Mouse (Mus musculus) monocyte, adult 5-6 weeks (primary cell): ENCODE data around the gene Rnf220. TPM values are rescaled to one million over a fixed set of nuclear protein-coding genes. Genes with fewer than 3 reads are reported as not detected.

Experiments used
- ATAC-seq: fragments of 153-309, 156-312 bp; replicated peaks from 2 replicates; pipeline ENCODE4 v1.8.0; 2017; ENCODE audit warnings: mild to moderate bottlenecking; ENCODE audit not compliant: low TSS enrichment, insufficient number of reproducible peaks, severe bottlenecking, poor library complexity, low FRiP score
- total RNA-seq: library from RNA; stranded (forward); fragments of 200-1000, 200-491, 200-594 nt; gene quantifications from 3 replicates; pipeline ENCODE4 v1.2.3, GENCODE M21; 2017

The Rnf220 gene
- total RNA-seq, 1 experiment from 2014 or later: 106 TPM

DNA sequence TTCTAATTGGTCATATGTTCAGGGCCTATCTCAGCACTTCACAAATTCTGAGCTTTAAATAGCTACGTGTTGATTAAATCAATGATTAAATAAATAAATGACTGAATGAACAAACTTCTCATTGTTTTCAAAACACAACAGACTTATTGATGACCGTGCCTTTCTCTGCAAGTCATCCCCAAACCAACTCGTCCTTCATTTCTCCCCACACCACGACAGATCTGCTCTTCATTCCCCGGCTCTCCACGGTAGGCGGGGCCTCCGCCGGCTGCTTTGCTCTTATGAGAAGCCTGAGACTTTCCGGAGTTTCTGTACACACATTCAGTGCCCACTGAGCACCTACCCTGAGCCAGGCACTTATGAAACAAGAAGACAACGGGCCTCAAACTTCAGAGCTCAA, 99.7 kb downstream of the Rnf220 start:
- no peak for ATAC-seq

DNA sequence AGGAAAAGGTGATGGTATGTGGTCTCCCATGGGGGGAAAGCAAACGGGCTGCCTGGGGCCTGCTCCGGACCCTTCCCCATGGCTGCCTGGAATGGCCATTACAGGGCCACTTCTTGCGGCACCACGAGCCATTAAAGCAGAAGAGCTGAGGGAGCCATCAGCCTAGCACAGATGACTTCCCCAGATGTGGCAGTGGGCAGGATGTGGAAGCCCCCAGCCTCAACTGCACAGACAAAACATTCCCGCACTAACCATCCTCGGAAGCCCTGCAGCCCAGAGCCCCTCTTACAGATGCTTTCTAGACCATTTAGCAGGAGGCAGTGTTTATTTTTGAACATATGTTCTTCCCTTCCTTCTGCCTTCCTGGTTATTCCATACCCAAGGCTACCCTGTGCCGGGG, 103.8 kb downstream of the Rnf220 start:
- no peak for ATAC-seq

DNA sequence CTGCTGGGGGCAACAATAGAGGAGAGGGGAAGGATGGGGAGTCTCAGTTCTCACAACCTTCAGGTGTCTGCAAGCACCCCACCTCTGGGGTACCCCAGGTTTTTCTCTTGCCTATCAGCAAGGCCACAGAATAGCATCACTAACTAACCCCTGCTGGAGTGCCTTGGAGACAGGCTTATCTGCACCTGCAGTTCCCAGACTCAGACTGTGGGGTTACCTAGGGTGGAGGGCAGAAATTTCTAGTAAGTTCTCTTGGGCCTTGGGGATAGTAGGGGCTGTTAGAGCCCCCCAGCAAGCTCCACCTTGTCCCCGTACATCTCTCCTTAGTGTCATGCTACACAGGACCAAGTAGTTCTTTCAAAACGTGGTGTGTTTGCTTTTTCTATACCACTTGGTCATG, 104.5 kb downstream of the Rnf220 start:
- ATAC-seq: no peak

DNA sequence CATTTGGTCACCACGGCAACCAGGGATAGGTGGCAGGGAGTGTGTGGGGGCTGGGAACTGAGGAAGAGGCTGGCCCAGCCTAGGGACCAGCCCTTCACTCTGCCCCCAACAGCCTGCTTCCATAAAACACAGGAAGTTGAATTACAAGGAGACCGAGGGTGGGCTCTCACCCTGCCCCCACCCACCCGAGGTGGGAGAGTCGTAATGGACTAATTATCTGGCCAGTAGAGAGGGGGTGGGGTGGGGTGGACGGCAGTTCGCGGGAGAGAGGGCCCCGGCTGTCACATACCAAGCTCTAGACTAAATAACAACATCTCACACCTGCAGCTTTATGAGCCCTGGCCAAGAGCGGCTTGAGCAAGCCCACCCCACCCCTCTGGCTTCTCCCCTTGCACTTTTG, 104.9 kb downstream of the Rnf220 start:
- no peak for ATAC-seq

DNA sequence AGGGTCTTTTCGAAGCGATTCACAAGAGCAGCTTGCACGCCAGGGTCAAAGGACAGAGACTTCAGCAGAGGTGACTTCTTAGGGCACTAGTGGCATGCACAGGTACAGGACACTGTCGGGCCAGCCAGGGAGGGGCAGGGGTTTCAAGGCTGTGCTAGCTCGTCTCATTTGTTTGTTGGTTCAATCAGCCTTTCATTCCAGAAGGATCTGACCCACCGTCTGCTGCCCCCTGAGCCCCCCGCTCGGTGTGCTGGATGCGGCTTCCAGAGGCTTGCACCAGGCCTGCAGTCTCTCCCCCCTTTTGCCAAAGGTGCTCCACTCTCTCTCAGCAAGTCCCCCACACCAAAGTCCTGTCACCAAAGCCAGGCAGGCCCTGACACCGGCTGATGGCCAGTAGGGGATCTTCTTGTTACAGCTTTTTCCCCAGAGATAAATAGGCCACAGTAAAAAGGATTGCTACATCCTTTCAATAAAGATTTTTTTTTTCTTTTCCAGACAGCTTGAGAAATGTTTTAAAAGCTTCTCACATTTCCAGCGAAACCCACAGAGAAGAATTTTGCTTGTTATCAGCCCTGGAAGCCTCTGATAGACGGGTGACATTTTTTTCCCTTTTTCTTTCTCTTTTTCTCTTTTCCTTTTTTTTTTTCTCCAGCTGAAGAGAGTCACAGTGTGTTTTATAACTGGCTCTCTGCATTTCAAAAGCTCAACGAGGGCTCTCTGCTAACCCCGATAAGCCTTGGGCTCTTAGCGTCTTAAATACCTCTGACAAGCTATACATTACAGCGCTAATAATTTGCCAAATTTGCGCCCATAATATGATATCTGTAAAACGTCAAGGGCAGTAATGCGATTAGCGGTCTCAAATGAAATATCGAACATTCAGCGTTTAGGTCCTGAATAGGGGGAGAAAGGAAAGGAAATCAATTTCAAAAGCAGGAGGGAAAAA, 105.7 kb downstream of the Rnf220 start:
- no peak for ATAC-seq

DNA sequence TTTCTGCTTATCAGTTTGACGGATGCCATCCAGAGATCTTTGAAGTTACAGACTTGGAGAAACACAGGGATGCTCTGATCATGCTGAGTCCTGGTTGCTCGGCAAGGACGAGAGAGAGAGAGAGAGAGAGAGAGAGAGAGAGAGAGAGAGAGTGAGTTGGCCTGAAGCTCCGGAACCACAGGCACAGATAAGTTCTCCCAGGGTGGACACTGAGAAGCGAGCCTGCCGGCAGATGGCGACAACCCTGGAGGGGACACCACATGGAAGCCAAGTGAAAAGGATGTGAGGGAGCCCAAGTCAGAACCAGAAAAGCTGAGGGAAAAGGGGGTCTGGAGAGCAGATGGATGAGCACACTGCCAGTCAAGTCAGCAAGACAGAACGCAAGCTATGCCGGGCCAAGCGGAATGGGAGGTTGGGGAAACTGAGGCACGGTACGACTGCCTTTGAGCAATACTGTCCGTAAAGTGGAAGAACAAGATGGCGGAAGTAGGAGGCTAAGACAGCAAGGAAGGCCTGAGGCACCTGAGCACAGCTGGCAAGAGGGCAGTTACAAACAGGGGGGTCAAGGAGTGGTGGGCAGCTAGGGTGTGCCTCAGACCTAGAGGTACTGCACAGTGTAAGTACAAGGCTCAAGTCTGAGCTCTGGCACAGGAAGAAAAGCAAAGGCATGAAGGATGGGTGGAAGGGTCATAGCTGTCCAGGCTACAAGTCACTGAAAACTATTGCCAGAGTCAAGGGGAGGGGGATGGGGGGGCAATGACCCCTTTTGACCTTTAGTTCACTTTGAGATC, 107.4 kb downstream of the Rnf220 start:
- ATAC-seq: no peak

DNA sequence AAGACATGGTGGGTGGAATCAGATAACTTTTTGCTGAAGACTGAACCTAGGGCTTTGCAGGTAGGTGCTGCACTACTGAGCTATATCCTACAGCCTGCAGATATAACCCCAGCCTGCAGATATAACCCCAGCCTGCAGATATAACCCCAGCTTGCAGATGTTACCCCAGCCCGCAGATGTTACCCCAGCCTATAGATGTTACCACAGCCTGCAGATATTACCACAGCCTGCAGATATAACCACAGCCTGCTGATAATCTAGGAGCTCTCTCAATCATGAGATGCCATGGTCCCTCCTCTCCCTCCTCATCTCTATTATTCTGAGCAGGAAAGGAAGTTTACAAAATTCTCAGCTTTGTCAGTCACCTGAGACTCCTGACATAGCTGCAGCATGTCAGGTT, 111.6 kb downstream of the Rnf220 start:
- no peak for ATAC-seq

DNA sequence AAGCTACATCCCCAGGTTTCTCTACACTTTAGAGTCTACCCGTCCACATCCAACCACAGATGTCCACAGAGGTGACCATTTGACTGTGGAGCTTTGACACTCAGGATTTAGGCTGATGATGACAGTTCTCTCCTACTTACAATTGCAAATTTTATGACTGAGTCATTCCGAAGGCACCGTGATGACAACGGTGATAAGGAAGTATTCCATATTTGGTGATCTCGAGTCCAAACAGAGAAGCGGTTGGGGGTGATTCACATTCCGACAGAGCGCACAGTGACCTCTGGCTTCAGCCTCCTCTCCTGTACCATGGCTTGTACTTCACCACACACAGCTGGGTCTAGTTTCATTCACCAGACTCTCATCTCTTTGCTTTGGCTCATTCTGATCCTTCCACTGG, 115.0 kb downstream of the Rnf220 start:
- no peak for ATAC-seq

DNA sequence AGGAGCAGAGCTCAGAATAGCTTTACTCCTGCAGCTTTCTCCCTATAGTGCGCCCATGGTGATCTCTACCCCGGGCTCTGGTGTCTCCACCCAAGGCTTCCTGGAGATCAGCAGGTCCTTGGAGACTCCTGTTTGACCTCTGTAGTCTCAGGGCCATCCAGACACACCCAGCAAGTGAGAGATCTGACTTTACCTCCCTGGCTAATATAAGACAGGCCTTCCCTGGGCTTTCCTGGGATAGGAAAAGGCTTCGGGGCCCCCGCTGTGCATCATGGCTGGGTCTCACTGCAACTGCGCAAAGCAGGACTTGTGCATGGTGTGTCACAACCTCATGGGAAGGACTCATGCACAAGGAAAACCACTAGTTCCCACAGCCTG, 116.3 kb downstream of the Rnf220 start:
- no peak for ATAC-seq

DNA sequence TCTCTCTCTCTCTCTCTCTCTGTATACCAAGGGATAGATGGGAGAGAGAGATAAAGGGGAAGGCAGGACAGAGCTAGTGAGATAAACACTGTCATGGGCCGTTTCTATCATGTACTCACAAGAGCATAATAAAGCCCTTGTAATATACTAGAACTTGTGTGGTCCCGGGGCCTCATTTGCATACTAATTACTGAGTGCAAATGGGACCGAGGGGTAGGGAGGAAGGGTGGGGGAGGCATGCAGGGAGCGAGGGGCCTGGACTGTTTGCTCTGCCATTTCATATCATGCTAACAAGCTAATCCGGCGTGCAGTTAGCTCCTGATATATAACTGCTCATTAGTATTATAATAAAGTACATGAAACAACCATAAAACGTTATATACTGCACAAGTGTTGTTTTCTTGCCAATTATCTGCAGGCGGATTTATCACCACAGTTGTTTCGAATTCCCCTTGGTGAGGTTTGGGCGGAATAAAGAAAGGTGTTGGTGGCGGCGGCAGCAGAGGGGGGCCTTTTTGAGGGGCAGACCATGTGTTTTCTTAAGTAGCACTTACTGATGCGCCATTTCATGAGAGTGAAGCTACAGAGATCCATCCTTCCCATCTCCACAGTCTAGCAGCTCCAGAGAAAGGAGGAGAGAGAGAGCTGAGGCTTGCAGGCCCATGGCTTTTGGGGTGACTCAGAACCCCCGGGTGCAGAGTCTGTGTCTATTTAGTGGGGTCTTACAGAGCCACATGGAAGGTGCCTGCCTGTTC, 116.9 kb downstream of the Rnf220 start:
- ATAC-seq: no peak

DNA sequence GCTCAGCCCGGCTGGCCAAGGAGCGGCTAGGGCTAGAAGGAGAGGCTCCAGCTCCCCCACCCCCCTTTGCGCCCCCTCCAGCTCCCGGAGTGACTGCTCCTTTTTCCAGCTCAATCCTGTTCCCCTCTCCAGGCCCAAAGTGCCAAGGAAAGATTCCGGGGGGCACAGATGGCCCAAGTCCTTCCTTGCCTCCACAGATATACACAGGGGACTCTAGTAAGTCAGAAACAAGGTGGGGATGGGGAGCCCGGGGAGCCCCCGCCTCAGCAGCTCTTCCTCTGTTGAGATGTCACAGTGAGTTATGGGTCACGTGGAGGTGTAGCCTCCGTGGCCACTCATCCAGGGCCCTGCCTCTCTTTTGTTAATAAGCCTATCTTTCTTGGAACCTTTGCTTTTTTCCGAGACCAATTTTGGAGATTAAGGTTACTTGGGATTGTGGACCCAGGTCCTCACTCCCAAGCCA, 122.7 kb downstream of the Rnf220 start:
- ATAC-seq: no peak

DNA sequence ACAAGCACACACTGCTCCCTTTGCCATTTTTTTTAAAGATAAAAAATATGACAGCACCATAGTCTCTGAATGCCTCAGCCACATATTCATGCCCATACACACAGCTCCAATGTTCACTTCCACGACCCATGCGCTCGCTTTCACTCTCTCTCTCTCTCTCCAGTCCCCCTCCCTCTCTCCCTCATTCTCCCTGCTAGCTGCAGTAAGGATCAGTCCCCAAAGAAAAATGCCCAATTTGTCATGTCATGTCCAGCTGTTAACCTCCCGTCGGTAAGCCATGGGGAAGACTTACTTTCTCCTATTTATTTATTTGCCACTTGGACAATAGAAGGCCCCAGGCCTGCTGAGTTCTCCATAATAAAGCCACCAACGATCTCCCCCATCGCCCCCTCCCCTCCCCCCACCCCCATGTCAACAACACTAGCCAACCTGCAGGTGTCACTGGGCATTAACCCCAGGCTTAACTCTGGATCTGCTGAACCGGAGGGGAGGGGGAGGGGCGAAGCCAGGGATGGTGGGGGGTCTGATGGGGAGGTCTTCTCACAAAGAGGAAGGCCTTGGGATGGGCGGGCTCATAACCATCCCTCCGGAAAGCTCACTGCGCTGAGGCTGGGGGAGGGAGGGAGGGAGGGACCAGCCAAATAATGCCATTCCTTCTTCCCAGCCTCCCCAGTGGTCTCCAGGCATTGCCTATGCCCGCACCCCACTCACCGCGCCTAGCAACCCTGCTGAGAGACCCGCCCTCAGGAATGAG, 123.4 kb downstream of the Rnf220 start:
- no peak for ATAC-seq

DNA sequence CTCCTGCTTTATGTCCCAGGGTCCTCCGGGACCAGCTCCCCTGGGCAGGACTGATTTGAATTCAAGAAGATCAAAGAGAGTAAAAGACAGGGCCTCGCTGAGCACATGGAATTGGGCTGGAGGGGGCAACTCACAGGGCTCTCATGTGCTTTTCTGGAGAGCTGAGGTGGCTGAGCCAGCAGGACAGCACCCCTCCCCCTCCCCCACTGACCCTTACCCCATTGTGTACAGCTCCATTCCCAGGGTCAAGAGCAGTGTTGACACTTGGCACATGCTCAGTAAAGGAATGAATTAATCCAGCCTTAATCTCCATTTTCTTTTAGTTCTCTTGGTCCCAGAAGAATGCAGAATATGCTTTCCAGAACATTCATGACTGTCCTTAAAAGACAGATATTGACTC, 125.0 kb downstream of the Rnf220 start:
- no peak for ATAC-seq

DNA sequence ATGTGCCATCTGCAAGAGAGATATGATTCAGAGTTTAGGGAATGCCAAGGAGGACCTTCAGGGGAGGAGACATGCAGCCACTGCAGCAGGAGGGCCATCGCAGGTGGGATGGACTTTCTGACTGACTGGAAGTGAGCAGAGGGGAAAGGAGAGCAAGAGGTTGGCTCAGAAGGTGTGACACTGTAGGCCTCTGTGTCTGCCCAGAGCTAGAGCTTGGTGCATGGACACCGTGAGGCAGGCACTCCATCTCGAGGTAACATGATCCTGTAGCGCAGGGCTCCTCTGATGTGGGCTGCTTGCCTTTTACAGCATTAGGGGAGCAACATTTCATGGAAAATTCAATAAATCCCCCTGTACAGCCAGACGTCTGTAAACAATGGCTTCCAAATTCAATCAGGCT, 126.5 kb downstream of the Rnf220 start:
- ATAC-seq: no peak

DNA sequence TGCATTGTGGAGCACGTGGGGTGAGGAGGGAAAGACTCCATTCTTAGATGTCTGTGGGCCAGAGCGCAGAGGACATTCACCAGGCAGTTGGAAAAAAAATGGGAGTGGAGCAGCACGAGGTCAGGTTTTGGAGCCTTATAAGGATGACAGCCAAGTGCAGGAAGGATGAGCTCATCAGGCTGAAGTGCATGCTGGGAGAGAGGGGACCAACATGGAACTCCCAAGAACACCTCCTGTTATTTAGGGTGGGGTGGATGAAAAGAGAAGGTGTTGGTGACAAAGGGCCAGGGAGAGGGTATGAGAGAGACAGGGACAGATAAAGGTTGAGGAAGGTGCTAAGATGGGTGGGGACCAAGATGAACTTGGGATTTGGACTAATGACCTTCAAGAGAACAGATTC, 127.3 kb downstream of the Rnf220 start:
- ATAC-seq: no peak

DNA sequence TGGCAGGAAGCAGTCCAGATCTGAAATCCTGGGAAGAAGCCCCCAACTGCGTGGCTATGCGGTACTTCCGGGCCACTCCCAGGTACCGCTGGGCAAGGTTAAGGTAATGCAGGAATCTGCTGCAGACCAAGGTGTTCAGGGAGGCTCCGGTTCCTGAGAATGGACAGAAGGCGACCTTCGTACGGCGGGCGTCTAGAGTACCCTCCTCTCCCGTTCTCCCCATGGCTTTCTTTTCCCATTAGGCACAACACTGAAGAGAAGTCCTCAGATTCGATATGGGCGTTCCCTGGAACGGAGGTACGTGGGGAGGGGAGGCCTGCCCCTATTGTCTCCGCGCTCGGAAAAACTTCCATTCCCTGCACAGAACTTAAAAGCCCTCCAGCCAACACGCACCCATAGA, 129.5 kb downstream of the Rnf220 start:
- no peak for ATAC-seq

DNA sequence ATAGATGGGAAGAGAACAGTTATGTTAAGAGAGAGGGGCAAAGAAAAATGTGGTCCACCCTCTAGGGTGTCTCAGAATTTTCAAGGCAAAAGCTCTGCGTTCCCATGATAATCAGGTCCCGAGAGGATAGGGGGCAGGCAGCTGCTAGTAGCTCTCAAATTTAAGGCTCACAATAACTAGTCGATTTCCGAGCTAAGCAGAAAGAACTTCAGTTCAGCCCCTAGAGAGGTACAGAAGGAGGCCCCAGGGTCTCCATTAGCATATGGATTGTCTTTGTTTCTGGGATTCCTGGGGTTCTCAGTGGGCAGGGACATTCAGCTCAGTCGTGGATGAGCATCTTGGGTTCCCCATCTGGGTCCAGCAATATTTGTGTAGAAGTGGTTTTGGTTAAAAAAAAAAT, 134.8 kb downstream of the Rnf220 start:
- no peak for ATAC-seq

DNA sequence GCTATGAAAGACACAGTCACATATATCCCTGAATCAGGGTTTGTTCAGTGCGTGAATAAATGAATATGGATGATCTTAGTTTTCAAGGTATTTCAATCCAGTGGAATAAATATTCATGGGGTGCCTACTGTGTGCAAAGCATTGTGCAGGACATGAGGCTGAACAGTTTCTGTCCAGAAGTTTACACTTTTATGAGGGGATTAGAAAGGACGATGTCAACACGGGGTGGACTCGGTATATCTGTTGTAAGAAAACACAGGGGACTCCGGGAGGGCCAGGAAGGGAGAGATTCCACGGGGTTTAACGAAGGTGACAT, 135.3 kb downstream of the Rnf220 start:
- ATAC-seq: no peak
